Mouse (Mus musculus) heart, postnatal 4 days (tissue): ENCODE data around the gene Gclm. TPM values are rescaled to one million over a fixed set of nuclear protein-coding genes. Genes with fewer than 3 reads are reported as not detected.
"Not testable (repeated sequence)": the region's sequence is repeated elsewhere in the genome, so short reads cannot be mapped to it uniquely, and the experiment has no call there.

ENCODE experiments used
- DNase-seq: peaks from one replicate; pipeline ENCODE4 v3.0.0; 2021
- total RNA-seq, 2 experiments: library from RNA; stranded (reverse); gene quantifications; 2 replicates each; pipeline ENCODE4 v1.2.3; 2021

Gene Gclm
- total RNA-seq, 2 experiments from 2014 or later, result 43.9 to 58.5 TPM

DNA sequence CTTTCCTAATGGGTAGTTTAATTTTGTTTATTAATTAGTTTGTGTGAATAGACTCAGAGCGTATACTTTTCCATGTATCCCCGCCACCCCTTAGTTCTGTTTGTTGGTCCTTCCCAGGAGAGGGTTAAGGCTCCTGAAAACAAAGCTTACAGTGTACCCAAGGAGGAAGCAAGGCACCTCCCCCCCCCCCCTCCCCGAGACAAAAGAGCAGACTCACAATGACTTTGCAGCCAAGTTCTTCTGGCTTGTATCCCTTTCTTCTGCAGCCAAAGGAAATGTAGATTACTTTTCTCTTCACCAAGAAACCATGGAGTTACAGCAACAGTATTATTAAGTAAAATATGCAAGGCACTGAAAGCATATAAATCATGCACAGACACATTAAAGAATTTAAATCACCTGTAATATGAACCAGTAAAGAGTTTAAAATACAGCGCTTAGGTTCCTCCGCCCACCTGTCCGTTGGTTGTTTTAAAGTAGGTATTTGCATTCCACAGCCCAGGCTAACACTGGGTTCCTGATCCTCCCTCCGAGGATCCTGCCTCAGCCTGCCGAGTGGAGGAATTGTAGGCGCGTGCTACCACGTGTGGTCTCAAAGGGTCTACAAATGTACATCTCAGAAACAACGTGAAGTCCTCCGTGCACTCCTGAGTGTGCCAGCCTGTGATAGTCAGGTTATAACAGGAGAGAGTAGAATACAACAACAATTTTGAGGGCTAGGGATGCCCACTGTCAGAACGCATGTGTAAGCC lies 1.8 kb upstream of the Gclm start:
- no peak for DNase-seq

DNA sequence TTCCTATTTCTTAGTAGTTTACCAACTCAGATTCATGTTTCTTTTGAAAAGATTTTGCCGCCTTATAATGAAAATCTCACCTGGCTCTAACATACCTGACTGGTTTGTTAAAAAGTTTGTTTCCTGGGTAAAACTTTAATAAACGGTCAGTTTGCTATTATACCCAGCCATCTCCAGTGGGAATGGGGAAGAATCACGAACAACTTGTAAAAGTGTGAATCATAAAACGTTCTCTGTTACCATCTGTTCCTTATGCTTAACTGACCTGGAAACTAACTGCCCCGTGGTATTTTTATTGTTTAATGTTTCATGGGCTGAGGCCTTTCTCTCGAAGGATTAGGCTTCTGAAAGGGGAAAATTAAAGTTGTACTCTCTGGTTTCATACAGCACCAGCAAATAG lies 598 bp upstream of the Gclm start:
- no peak for DNase-seq

DNA sequence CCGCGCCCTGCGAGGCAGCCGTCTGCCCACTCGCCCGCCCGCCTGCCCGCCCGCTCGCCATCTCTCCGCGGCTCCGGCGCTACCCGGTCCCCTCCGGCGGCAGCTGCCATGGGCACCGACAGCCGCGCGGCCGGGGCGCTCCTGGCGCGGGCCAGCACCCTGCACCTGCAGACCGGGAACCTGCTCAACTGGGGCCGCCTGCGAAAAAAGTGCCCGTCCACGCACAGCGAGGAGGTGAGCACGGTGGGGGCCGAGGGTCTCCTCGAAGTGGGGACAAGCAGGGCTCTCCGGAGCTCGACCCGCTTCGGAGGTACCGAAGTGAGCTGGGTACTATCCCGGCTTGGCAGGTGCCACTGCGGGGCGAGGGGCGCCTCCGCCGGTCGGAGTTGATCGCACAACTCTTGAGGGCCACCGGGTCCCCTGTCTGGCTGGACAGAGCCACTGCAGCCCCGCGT lies 548 bp downstream of the Gclm start:
- peak; percentile 71 for DNase-seq

DNA sequence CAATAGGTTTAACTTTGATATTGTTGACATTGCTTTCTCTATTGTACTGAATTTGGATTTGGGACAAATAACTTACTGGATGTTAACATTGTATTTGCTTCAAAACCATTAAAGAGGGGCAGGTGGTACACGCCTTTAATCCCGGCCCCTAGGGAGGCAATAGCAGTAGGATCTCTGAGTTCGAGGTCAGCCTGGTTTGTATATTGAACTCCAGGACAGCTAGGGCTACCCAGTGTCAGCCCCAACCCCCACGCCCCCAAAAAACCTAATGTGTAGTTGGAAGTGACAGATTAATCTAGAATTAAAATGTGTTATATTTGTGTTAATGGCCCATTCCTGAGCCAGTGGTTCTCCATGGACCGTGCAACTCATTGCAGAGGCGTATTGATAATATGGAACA lies 1.0 kb downstream of the Gclm start:
- DNase-seq, result no peak

DNA sequence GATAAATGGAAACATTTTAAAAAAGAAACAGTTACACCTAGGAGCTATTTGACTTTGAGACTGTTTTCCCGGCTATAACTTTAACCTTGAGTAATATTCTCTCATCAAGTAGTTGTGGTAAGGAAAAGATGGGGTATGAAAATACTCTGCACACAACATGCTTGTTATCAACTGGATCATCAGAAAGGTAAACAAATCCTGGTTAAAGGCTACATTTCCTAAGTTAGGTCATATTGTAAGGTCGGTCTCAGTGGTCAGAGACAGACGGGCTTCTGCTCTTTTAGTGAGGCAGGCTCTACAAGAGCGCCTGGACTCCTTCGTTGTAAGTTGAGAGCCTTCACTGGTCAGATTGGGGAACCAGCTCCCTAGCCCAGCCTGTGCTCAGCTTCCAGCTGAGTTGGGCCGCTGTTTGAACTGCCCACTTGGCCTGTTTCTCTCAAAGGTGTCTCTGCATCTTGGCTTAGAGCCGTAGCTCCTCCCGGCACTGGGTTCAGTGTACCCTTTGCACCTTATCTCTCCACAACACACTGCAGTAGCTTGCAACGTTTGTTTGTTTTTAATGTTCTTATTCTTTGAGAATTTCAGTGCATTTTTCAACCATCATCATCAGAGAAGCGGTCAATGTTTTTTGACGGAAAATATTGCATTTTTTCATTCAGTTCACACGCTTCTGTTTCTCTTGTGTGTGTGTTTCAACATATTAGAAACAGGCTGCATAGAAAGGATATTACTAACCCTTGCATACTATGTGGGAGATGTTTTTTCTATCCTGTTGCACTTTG lies 1.8 kb downstream of the Gclm start:
- no peak for DNase-seq

DNA sequence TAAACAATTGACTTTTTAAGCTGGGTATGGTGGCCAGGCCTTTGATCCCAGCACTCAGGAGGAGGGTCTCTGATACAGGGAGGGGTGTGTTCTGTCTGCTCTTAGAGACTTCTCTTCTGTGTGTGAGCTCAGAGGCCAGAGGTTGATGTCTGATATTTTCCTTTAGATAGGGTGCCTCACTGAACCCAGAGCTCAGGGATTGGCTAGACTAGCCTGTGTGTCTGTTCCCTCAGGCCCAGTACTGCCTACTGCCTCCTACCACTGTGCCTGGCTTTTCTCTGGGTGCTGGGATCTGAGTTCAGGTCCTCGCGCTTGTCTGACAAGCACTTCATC lies 2.4 kb downstream of the Gclm start:
- DNase-seq, result no peak

DNA sequence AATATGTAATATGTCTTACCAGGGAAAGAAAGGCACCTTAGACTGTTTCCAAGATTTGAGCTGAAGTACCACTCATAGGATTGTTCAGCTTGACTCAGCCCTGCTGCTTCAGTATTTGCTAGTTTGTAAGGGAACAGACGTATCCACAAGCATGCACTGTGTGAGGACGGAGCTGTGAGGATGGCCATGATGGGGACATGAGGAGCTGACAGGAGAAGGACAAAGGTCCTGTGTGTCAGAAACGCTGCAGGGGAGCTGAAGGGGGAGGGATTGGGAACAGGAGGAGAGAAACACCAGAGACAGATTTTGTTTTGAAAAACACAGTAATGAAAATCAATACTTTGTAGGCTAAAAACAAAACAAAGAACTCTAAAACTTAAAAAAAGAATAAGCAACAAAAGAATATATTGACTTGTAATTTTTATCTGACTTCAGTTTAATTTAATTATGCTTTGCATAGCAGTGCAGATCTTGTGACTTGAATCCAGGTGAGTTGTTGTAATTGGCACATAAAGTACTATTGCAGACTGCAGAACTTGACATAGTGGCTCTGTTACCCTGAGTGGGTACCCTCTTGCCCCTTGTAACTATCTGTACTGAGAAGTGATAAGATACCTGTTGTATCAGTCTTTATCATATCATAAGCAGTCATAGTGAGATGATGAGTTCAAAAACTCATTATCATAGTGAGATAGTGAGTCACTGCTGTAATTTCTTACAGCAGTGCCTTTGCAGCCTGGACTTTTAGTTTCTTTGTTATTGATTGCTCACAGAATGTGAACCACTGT lies 7.3 kb downstream of the Gclm start:
- no peak for DNase-seq

DNA sequence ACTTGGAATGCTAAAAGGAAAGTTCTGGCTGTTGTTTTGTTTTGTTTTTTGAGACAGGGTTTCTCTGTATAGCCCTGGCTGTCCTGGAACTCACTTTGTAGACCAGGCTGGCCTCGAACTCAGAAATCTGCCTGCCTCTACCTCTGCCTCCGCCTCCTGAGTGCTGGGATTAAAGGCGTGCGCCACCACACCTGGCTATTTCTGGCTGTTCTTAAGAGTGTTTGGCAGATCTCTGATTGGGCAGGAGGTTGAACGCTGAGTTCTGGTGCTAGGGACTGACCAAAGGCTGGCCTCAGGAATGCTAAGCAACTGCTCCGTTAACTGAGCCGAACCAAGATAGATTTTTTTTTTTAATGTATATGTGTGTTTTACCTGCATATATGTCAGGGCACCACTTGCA lies 8.7 kb downstream of the Gclm start:
- not testable (repeated sequence) for DNase-seq

DNA sequence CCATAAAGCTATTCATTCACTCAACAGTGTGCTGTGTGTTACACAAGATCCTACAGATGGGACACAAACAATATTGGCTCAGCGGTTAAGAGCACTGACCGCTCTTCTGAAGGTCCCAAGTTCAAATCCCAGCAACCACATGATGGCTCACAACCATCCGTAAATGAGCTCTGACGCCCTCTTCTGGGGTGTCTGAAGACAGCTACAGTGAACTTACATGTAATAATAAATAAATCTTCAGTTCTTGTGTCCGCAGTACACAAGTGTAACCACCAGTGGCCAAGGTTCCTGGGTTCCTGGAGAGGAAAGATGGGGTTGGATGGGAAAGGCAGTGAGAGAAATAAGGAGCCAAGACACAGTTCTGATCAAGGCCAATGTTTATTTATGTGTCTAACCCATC lies 24.6 kb downstream of the Gclm start:
- peak; percentile 7 for DNase-seq

DNA sequence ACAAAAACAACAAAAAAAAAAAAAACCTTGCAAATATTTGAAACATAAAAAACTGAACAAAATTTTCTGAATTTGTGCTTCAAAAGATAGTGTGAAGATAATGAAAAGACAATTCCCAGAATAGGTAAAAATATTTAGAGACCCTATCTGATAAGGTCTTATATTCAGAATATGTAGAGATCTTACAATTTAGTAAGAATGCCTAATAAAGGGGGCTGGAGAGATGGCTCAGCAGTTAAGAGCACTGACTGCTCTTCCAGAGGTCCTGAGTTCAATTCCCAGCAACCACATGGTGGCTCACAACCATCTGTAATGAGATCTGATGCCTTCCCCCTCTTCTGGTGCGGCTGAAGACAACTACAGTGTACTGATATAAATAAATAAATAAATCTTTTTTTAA lies 27.2 kb downstream of the Gclm start:
- not testable (repeated sequence) for DNase-seq

DNA sequence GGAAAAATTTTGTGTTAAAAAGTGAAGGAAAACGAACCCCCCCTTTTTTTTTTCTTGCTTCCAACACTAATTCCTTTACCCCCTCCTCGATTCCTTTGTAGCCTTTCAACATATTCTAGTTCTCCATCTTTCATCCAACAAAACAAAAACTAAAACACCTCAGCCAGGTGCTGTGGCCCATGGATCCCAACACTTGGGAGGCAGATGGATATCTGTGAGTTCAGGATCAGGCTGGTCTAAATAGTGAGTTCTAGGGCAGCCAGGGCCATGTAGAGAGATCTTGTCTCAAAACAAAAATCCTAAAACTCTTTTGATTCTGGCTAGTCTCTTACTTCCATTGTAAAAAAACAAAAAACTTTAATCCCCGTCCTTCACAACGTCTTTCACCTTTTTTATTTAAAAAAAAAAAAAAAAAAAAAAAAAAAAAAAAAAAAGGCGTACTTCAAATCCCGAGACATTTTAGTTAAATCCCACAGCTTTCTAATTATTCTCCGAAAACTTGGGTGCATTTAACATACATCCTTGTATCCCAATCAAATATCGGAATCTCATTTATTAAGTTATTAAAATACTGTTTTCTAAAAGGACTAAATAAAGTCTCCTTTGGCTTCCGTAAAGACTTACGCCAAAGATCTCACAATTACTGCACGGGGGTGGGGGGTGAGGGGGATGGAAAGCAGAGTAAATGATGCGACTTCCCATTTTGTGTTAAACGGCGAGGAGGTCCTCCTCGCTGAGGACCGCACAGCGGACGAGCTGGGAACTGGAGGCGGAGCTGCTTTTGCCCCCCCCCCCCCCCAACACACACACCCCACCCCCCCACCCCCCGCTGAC lies 28.3 kb downstream of the Gclm start:
- DNase-seq, result no peak

DNA sequence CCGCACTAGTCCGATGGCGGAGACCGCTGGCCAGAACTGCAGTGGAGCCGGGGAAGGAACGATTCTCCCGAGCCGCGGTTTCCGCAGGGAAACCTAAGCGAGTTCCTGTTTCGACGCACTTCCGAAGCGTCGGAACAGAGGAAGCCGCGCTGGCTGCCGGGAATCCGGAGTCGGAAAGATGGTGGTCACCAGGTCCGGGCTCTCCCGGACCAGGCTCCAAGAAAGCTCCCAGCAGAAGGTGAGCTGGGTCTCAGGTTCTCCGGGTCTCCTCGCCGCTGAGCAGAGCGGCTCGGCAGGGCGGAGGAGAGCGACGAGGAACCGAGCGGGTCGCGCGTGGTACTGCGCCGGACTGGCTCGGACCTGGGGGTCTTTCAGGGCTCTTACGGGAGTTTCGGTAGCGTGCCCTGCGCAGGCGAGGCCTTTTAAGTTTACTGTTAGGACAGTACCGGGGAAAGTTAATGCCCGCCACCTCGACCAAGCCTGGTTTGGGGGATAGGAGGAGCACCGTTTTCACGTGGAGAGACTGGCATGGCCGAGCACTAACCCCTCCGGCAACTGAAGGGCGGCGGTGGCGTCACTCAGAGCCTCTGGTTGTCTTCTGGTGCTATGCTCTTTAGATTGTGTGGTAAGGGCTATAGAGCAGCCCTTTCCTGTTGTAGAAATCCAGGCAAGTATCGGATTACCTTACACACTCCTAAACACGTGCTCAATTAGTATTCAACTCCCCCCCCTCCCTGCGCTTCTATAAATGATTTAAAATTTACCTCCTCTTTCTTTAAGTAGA lies 29.1 kb downstream of the Gclm start, which contains the start of gene Dnttip2:
TSS of gene Dnttip2 (plus strand) at position 148 of the 784 bp plus-strand sequence.
- peak; percentile 95 for DNase-seq

DNA sequence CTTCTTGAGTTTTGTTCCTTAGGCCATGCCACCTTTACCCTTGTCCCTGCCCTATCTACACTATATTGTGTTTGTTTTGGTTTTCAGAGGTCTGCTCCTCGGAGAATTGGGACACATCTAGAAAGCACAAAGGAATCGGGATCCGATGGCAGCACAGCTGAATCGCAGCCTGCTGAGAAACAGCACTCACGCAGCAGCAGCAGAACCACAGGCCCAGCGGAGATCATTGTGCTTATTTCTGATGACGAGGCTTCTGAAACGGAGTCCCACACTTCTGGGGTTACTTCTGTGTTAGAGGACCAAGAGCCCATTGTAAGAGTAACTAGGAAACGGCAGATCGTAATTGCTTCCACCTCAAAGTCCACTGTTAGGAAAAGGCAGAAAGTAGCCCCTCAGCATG lies 29.8 kb downstream of the Gclm start:
- no peak for DNase-seq

DNA sequence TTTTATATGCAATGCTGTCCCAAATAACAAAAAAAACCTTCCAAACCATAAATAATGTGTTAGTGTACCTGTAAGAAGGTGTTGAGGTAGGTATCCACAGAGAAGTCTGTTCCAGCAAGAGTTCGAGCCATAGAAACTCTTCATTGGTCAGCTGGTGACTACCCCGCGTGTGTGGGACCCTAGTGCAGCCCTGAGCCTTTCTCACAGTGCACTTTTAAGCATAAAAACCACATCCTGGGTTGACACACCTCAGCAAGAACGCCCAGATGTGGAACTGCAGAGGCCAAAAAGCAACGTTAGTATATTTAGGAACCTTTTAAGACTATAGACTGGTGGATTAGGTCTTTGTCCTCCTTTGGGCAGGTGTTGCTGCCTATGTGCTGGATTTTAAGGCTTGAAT lies 41.8 kb downstream of the Gclm start:
- DNase-seq, result no peak

DNA sequence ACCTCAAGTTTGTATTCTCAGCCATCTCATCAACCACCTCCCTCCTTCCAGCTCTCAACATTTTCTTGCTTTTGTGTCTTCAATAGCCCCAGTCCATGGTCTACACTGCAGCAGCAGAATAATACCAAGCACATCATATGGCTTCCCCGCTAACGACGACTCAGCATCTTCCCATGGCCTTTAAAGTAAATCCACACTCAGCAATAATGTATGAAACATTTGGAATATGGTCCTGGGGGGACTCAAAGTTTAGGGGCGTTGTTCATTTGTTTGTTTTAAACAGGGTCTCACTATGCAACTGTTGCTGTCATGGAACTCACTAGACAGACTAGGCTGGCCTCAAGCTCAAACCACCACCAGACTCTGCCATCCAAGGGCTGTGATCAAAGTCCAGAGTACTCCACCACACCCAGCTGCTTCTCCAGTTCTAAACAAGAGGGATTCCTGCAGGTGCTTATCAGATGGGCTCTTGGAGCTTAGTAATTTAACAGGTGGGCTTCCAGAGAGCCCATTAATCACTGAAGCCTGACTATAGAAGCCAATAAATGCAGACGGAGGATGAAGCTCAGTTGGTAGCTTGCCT lies 43.3 kb downstream of the Gclm start:
- no peak for DNase-seq

DNA sequence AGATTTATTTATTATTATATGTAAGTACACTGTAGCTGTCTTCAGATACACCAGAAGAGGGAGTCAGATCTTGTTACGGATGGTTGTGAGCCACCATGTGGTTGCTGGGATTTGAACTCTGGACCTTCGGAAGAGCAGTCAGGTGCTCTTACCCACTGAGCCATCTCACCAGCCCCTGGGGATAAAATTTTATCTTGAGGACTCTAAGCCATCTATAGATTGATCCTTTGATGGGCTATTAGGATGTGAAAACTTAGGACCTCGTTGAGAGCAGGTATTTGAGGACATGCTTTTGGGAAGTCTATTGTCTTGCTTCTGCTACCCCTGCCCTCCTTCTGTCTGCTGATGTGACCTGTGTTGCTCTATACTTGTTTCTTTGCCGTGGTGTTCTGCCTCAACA lies 44.0 kb downstream of the Gclm start:
- not testable (repeated sequence) for DNase-seq

DNA sequence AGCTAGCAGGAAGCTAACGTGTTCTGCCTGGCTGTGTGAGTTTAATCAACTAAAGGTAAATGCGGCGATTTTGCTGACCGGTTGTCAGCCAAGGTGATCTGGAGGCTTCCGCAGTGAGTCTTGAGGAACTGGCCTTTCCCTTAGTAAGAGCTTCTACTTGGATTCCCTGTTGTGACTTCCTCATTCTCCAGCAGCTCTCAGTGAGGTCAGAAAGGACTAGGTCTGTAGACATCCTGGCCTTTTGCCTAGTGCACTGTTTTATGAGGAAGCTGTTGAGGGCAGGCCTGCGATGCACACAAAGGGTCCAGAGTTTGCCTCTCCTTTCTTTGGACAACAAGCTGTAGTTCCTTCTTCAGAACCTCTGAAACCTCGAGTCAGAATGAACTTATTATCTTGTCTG lies 45.3 kb downstream of the Gclm start:
- DNase-seq, result no peak

DNA sequence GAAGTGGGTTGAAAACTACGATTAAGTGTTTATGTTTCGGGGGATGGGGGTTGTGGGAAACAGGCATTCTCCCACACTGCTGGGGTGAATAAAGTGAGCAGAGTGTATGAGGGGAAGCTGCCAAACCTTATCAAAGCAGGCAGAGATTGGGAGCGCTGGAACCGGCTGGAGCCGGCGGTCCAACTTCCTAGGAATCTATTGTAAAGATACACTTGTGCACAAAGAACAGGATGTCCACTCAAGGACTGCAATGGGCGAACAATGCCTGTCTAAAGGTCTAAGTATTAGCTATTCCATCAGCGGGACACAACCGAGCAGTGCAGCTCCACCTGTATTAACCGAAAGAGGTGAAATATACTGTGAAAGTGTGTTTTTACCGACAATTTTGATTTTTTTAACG lies 46.5 kb downstream of the Gclm start:
- DNase-seq, result peak; percentile 56

DNA sequence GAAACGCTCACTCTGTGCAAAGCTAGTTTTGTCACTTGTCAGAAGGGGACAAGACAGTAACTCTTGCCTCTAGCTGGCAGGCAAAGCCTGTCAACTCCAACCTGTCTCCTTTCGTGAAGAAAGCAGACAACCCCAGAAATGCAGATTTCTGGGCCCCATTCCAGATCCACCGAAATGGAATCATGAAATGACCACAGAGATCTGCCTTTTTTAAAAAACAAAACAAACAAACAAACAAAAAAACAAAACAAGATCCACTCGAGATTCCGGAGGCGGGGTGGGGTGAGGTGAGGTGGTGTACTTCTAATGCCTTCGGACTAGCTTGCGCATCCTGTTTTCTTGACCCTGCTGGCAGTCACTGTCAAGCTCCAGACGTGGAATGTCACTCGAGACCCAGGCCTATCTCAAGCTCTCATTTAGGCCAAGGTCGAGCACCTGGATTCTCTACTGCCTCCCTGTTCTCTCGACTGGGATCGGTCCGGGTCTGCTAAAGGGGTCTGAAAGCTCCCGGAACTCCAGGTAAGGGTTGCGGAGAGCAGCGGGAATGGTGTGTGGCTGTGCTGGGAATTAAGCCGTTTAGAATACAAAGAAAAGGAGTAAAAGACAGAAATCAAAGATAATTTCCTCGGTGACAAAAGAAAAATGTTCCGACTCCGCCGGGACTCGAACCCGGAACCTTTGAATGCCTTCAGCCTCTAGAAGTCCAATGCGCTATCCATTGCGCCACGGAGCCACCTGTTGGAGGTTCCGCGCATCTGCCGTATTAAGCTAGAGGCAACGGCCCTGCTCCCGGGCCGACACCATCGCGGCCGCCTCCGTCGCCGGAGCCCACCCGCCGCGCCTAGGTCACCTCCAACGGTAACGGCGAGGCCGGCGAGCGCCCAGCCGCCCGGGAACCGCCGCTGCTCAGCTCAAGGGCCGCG lies 47.2 kb downstream of the Gclm start:
- DNase-seq, result peak; percentile 97
